Mouse (Mus musculus) hindbrain, embryonic 16.5 days (tissue): ENCODE measurements around the gene Mmab. TPM values are rescaled to one million over a fixed set of nuclear protein-coding genes. Genes with fewer than 3 reads are reported as not detected.
A peak's percentile ranks its signal among the peaks of the same experiment; 100 is the strongest.

Source experiments
- ATAC-seq: fragments of 200-750 bp; cut with Nextera tagmentation; 2 replicates; pipeline ENCODE4 v1.8.0; 2017; ENCODE audit warnings: moderate TSS enrichment, moderate library complexity
- H3K27ac ChIP-seq: fragments of 300-500 bp; sonication (generic); 2 replicates; pipeline ENCODE4 v1.5.1; 2014; ENCODE audit warnings: low read depth, mild to moderate bottlenecking, control low read depth, low read length, moderate library complexity
- H3K27me3 ChIP-seq: fragments of 300-500 bp; sonication (generic); replicated peaks from 2 replicates; pipeline ENCODE4 v1.6.1; 2014; ENCODE audit warnings: low read length; ENCODE audit not compliant: control insufficient read depth, insufficient read depth
- H3K36me3 ChIP-seq: fragments of 300-500 bp; sonication (generic); 2 replicates; pipeline ENCODE4 v1.6.1; 2014; ENCODE audit warnings: mild to moderate bottlenecking, low read length, moderate library complexity, mixed read lengths; ENCODE audit not compliant: control insufficient read depth, insufficient read depth
- H3K4me1 ChIP-seq: fragments of 300-500 bp; sonication (generic); 2 replicates; pipeline ENCODE4 v1.6.1; 2014; ENCODE audit warnings: low read depth, low read length; ENCODE audit not compliant: control insufficient read depth, insufficient read depth
- H3K4me2 ChIP-seq: fragments of 300-500 bp; sonication (generic); 2 replicates; pipeline ENCODE4 v1.6.1; 2014; ENCODE audit warnings: mild to moderate bottlenecking, low read length, control low read depth, moderate library complexity
- H3K4me3 ChIP-seq: fragments of 300-500 bp; sonication (generic); 2 replicates; pipeline ENCODE4 v1.5.1; 2014; ENCODE audit warnings: mild to moderate bottlenecking, low read length, control low read depth, moderate library complexity
- H3K9ac ChIP-seq: fragments of 300-500 bp; sonication (generic); 2 replicates; pipeline ENCODE4 v1.6.1; 2014; ENCODE audit warnings: low read depth, mild to moderate bottlenecking, control low read depth, low read length, moderate library complexity
- H3K9me3 ChIP-seq: fragments of 300-500 bp; sonication (generic); 2 replicates; pipeline ENCODE4 v1.6.1; 2014; ENCODE audit warnings: mild to moderate bottlenecking, low read length, moderate library complexity; ENCODE audit not compliant: control insufficient read depth
- WGBS: fragments of 180-500 bp; shearing (Covaris S2); extraction: QIAGEN DNeasy Blood & Tissue Kit; methylation state at CpG from one replicate; pipeline ENCODE4 v1.1.7; 2014; 5-methylcytosine and 5-hydroxymethylcytosine counted together
- microRNA-seq: library from miRNA; unstranded; fragments of <30 nt; microRNA quantifications from one replicate; pipeline ENCODE4, GENCODE M21; 2017
- polyA plus RNA-seq: library from polyadenylated mRNA; unstranded; fragments of >200 nt; fragmentation: Nextera tagmentation; extraction: Ambion mirVana; gene quantifications from 2 replicates; pipeline ENCODE4 v1.2.1, GENCODE M21; 2015

Mmab gene
- polyA plus RNA-seq, 1 experiment from 2014 or later, result 38.2 TPM

- 85% methylated on average over 14 of the region's 14 CpGs for WGBS
- Histone ChIP-seq H3K4me3 (no peak overlapping the region), H3K9ac (no peak overlapping the region), H3K36me3 (peaks cover 77% of the 10 kb centered on the region), H3K9me3 (no peaks in the 10 kb centered on the region), H3K27ac (peak overlapping the region; percentile 6; the same call in 1 of the 2 replicates), H3K27me3 (no peaks in the 10 kb centered on the region), H3K4me2 (no peak overlapping the region), H3K4me1 (no peaks in the 10 kb centered on the region)
- no peak for ATAC-seq
Measured at GRCm38 (mm10) chr5:114406592-114406991, 37.3 kb downstream of the Mmab start.

DNA sequence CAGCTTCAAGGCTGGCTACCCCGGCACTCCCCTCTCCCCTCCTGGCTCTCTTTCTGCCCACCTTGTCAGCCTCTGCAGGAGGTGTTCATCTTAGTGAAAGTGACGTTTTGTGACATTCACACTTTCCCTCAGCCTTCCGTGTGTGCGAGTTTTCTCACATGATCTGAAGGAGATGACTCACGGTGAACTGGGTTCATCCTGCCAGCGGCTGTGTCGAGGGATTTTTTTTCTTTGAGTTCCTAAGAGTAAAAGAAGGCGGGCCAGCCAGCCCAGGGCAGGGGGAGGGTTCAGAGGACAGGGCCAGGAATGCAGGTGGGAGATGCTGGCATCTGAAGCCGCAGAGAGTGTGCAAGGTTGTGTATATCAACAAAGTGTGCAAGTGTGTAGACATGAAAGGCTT, 50.7 kb downstream of the Mmab start:
- no peaks in the 10 kb centered on the region for H3K27me3 ChIP-seq
- no peaks in the 10 kb centered on the region for H3K4me1 ChIP-seq
- no peak overlapping the region for H3K4me2 ChIP-seq
- no peak overlapping the region for H3K27ac ChIP-seq
- H3K9me3 ChIP-seq, result no peaks in the 10 kb centered on the region
- H3K36me3 ChIP-seq, result peaks cover 60% of the 10 kb centered on the region
- 90% methylated on average over 9 of the region's 9 CpGs for WGBS
- ATAC-seq, result no peak
- no peak overlapping the region for H3K9ac ChIP-seq
- H3K4me3 ChIP-seq, result no peak overlapping the region

- no peak for ATAC-seq
- Histone ChIP-seq H3K4me1 (peaks cover 12% of the 10 kb centered on the region), H3K9ac (no peak overlapping the region), H3K4me3 (no peak overlapping the region), H3K4me2 (no peak overlapping the region), H3K9me3 (no peaks in the 10 kb centered on the region), H3K27me3 (no peaks in the 10 kb centered on the region), H3K27ac (no peak overlapping the region), H3K36me3 (peaks cover 36% of the 10 kb centered on the region)
- WGBS, result 93% methylated on average over 8 of the region's 8 CpGs
Measured at GRCm38 (mm10) chr5:114384448-114384847, 59.4 kb downstream of the Mmab start.

GRCm38 (mm10) chr5:114383184-114383904, 60.5 kb downstream of the Mmab start:
- Histone ChIP-seq H3K4me1 (peaks cover 23% of the 10 kb centered on the region), H3K4me3 (no peak overlapping the region), H3K9ac (no peak overlapping the region), H3K36me3 (peaks cover 25% of the 10 kb centered on the region), H3K27me3 (no peaks in the 10 kb centered on the region), H3K9me3 (no peaks in the 10 kb centered on the region), H3K27ac (no peak overlapping the region), H3K4me2 (no peak overlapping the region)
- 72% methylated on average over 9 of the region's 9 CpGs for WGBS
- ATAC-seq, result no peak

Small RNAs within 50 kb of the gene (microRNA-seq; reads per million reads assigned to microRNA genes)
- not detected for gene Mir7027

Other genes starting within 250 kb of the Mmab start
- 0.11 and 0.29 TPM in 2 replicates for gene Foxn4, start 170.3 kb downstream of the Mmab start, polyA plus RNA-seq
- gene Myo1h, start 154.9 kb downstream of the Mmab start, polyA plus RNA-seq, result 0.85 and 1.0 TPM in 2 replicates
- gene Kctd10, start 63.6 kb downstream of the Mmab start, polyA plus RNA-seq, result 59.3 and 70.1 TPM in 2 replicates
- 36.7 and 45.4 TPM in 2 replicates for gene Ube3b, start 63.5 kb downstream of the Mmab start, polyA plus RNA-seq
- gene Mvk, start 209 bp upstream of the Mmab start, polyA plus RNA-seq, result 75.8 and 86.9 TPM in 2 replicates
- 4.7 and 4.9 TPM in 2 replicates for gene Fam222a, start 124.0 kb upstream of the Mmab start, polyA plus RNA-seq
- gene Trpv4, start 214.4 kb upstream of the Mmab start, polyA plus RNA-seq, result 2.3 and 3.0 TPM in 2 replicates
- 49.9 and 53.4 TPM in 2 replicates for gene Gltp, start 246.9 kb upstream of the Mmab start, polyA plus RNA-seq